Mouse (Mus musculus): ENCODE results near the gene Htra1.

GRCm38 (mm10) chr7:130978545-130978944 lies 42.6 kb downstream of the Htra1 start:
- no peak for TF ChIP-seq CTCF (IDR thresholded peaks at IDR 0.05; ENCODE audit: low read depth, low read length)
- TF ChIP-seq GATA1 (IDR thresholded peaks at IDR 0.05; ENCODE audit: borderline replicate concordance, low read length), result no peak
- no peak for TF ChIP-seq GATA2 (IDR thresholded peaks at IDR 0.05; ENCODE audit: borderline replicate concordance, low read depth, low read length)
- TF ChIP-seq TAL1 (conservative IDR thresholded peaks at IDR 0.05; ENCODE audit: low read depth, low read length), result no peak
